Mouse (Mus musculus): Measurements from ENCODE around the gene Tmem108. TPM values are rescaled to one million over a fixed set of nuclear protein-coding genes. Genes with fewer than 3 reads are reported as not detected.
"Not testable (repeated sequence)": the region's sequence is repeated elsewhere in the genome, so short reads cannot be mapped to it uniquely, and the experiment has no call there.

Gene Tmem108
- polyA plus RNA-seq, 1 experiment from 2014 or later, result 8.3 TPM

DNA sequence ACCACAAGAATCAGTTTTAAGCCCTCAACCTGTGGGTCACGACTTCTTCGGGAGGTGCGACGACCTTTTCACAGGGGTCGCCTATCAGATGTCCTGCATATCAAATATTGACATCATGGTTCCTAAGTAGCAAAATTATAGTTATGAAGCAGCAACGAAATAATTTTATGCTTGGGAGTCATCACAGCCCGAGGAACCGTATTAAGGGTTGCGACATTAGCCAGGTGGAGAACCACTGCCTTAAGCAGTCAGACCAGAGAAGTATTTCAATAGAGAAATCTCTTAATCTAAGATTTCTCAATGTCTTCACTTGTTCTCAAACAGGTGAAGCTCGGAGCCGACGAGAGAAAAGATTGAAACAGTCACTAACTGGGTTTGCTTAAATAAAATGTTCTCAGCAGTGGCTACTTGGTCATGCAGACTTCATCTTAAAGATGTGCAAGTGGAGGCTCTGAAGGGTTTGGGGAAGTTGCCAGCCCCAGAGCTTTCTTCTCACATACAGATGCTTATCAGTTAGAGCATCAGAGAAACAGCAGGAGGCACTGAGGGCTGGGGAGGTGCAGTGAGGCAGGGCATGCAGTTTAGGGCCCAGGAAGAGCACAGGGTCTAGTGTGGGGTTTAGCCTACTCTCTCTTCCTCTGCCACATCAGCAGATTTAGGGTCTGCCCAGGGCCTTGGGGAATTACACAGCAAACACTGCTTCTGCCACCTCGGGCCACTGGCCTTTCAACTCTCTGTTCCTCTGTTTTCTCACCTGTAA lies 85.7 kb downstream of the Tmem108 start:
- Histone ChIP-seq H3K36me3 (ENCODE audit: insufficient read depth, low read length) (no peaks in the 10 kb centered on the region), H3K9ac (replicated peaks; ENCODE audit: low read length) (no peak overlapping the region), H3K27ac (ENCODE audit: low read length) (no peak overlapping the region), H3K4me2 (replicated peaks; ENCODE audit: low read depth, low read length) (no peak overlapping the region), H3K9me3 (ENCODE audit: low read length) (no peaks in the 10 kb centered on the region), H3K4me3 (ENCODE audit: low read length) (no peak overlapping the region), H3K27me3 (ENCODE audit: insufficient read depth, low read length) (no peaks in the 10 kb centered on the region), H3K4me1 (ENCODE audit: insufficient read depth, low read length) (peaks cover 11% of the 10 kb centered on the region; the same call in 1 of the 2 replicates)
- ATAC-seq (ENCODE audit: low FRiP score, low TSS enrichment), result no peak
- 75% methylated on average over 13 of the region's 13 CpGs for WGBS

DNA sequence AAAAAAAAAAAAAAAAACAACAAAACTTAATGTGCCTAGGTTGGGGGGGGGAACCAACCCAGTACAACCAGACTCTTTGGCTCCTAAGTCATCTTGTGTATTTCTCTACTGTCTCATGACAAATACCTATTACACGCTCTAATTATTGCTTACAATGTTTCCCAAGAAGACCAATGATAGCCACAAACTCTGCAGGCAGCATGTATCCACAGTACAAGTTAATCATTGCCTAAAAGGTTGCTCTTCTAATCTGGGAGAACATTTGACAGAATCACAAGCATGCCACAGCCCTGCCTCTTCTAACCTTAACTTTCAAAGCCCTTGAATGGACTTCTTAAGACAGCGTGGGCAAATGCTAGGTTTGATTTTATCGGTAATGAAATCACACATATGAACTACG lies 88.8 kb downstream of the Tmem108 start:
- peak; percentile 59; the same call in 1 of the 2 replicates for ATAC-seq (ENCODE audit: low FRiP score, low TSS enrichment)
- Histone ChIP-seq H3K4me2 (replicated peaks; ENCODE audit: low read depth, low read length) (no peak overlapping the region), H3K27ac (ENCODE audit: low read length) (no peak overlapping the region), H3K27me3 (ENCODE audit: insufficient read depth, low read length) (no peaks in the 10 kb centered on the region), H3K4me1 (ENCODE audit: insufficient read depth, low read length) (no peaks in the 10 kb centered on the region), H3K9ac (replicated peaks; ENCODE audit: low read length) (no peak overlapping the region), H3K36me3 (ENCODE audit: insufficient read depth, low read length) (no peaks in the 10 kb centered on the region), H3K4me3 (ENCODE audit: low read length) (no peak overlapping the region), H3K9me3 (ENCODE audit: low read length) (no peaks in the 10 kb centered on the region)
- WGBS, result 81% methylated on average over 4 of the region's 4 CpGs

DNA sequence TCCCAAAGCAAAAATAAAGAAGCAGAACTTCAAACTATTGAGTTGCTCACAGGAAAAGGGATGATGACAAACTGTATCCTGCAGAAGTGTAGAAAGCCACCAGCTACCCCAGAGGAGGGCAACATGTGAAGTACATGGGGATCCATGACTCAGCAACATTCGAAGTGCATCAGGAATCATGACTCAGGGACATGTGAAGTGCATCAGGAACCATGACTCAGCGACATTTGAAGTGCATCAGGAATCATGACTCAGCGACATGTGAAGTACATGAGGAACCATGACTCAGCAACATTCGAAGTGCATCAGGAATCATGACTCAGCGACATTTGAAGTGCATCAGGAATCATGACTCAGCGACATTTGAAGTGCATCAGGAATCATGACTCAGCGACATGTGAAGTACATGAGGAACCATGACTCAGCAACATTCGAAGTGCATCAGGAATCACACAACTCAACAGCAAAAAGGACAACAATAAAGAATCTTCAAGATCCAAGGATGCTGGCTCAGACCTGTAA lies 91.0 kb downstream of the Tmem108 start:
- ATAC-seq (ENCODE audit: low FRiP score, low TSS enrichment); H3K9ac ChIP-seq (replicated peaks; ENCODE audit: low read length); H3K4me1 ChIP-seq (ENCODE audit: insufficient read depth, low read length); H3K4me2 ChIP-seq (replicated peaks; ENCODE audit: low read depth, low read length); H3K27ac ChIP-seq (ENCODE audit: low read length); H3K9me3 ChIP-seq (ENCODE audit: low read length); H3K36me3 ChIP-seq (ENCODE audit: insufficient read depth, low read length); H3K27me3 ChIP-seq (ENCODE audit: insufficient read depth, low read length); H3K4me3 ChIP-seq (ENCODE audit: low read length): not testable (repeated sequence)
- WGBS, result 97% methylated on average over 8 of the region's 8 CpGs

DNA sequence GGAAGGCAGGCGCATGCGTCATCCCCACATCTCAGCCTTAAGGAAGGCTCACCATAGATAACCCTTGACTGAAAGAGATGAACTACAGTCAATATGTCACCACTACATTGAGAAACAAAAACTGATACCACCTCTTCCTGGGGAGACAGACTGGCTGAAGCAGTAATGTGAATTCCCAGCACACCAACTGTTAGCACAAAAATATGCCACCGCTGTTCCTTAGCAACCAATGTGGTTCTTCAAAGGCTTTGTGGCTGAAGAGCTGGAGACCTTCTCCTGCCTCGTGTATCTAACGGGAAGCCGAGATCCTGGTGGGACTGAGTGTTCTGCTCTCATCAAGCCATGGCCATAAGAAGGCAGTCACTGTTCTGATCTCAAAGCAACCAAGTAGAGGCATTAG lies 92.8 kb downstream of the Tmem108 start:
- Histone ChIP-seq H3K4me3 (ENCODE audit: low read length) (no peak overlapping the region), H3K27ac (ENCODE audit: low read length) (no peak overlapping the region), H3K9ac (replicated peaks; ENCODE audit: low read length) (no peak overlapping the region), H3K4me2 (replicated peaks; ENCODE audit: low read depth, low read length) (no peak overlapping the region), H3K36me3 (ENCODE audit: insufficient read depth, low read length) (no peaks in the 10 kb centered on the region), H3K9me3 (ENCODE audit: low read length) (no peaks in the 10 kb centered on the region), H3K4me1 (ENCODE audit: insufficient read depth, low read length) (no peaks in the 10 kb centered on the region), H3K27me3 (ENCODE audit: insufficient read depth, low read length) (no peaks in the 10 kb centered on the region)
- ATAC-seq (ENCODE audit: low FRiP score, low TSS enrichment), result no peak
- WGBS, result 96% methylated on average over 6 of the region's 6 CpGs

DNA sequence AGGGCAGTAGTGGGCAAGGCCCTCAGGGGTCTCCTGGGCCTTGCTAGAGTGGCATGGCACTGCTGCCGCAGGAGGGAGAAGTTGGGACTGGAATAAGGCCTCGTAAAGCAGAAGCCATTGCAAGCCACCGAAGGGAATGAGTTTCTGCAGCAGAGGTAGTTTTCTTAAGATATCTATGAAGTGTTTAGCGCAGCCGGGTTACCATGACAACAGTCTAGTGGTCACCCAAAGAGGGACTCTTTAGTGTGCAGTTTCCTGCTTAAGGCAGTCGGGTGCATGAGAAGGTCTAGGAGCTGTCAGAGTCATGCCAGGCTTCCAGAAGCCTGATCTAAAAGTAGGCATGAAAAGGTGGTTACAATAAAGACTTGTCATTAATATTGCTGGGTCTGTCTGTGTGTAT lies 95.8 kb downstream of the Tmem108 start:
- WGBS, result 83% methylated on average over 6 of the region's 6 CpGs
- no peak overlapping the region for H3K4me3 ChIP-seq (ENCODE audit: low read length)
- no peak overlapping the region for H3K9ac ChIP-seq (replicated peaks; ENCODE audit: low read length)
- no peaks in the 10 kb centered on the region for H3K9me3 ChIP-seq (ENCODE audit: low read length)
- H3K4me1 ChIP-seq (ENCODE audit: insufficient read depth, low read length), result no peaks in the 10 kb centered on the region
- no peak overlapping the region for H3K27ac ChIP-seq (ENCODE audit: low read length)
- no peak overlapping the region for H3K4me2 ChIP-seq (replicated peaks; ENCODE audit: low read depth, low read length)
- H3K27me3 ChIP-seq (ENCODE audit: insufficient read depth, low read length), result no peaks in the 10 kb centered on the region
- no peak for ATAC-seq (ENCODE audit: low FRiP score, low TSS enrichment)
- H3K36me3 ChIP-seq (ENCODE audit: insufficient read depth, low read length), result no peaks in the 10 kb centered on the region

DNA sequence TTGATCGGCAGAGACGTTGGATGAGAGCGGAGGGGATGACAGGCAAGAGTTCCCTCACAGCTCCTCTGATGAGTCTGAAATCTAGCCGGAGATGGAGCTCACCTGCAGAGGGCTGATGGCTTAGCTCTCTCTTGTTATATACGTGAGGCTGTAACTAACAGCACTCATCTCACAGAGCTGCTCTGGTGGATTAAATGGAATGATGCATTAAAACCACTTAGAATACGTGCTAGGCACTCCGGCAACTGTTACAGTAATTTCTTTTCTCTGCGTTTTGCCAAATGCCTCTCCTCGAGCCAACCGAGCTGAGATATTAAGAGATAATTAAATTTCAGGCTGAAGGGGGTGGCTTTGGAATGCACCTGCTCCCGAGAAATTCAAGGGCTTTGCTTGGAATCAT lies 97.5 kb downstream of the Tmem108 start:
- 78% methylated on average over 11 of the region's 11 CpGs for WGBS
- no peak overlapping the region for H3K9ac ChIP-seq (replicated peaks; ENCODE audit: low read length)
- no peak overlapping the region for H3K4me2 ChIP-seq (replicated peaks; ENCODE audit: low read depth, low read length)
- no peak for ATAC-seq (ENCODE audit: low FRiP score, low TSS enrichment)
- no peaks in the 10 kb centered on the region for H3K4me1 ChIP-seq (ENCODE audit: insufficient read depth, low read length)
- no peaks in the 10 kb centered on the region for H3K27me3 ChIP-seq (ENCODE audit: insufficient read depth, low read length)
- no peak overlapping the region for H3K4me3 ChIP-seq (ENCODE audit: low read length)
- H3K9me3 ChIP-seq (ENCODE audit: low read length), result no peaks in the 10 kb centered on the region
- H3K27ac ChIP-seq (ENCODE audit: low read length), result no peak overlapping the region
- H3K36me3 ChIP-seq (ENCODE audit: insufficient read depth, low read length), result no peaks in the 10 kb centered on the region

DNA sequence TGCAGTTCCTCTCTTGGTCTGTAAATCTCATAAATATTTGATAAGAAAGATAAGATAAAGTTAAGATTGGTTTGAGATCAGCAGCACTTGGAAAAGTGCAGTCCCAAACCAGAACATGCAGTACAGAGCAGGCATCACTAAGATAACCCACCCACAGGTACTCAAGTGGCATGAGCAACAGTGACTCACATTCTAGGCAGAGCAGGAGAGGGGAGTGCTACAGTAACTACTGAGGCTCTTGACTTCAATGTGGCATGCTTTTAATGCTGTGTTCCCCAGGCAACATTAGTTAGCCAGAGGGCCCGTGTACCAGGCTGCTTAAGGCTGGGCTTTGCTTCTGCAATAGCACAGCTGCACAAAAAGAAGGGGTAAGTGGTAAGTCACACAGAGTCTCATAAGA lies 99.8 kb downstream of the Tmem108 start:
- no peak overlapping the region for H3K4me2 ChIP-seq (replicated peaks; ENCODE audit: low read depth, low read length)
- no peak overlapping the region for H3K9ac ChIP-seq (replicated peaks; ENCODE audit: low read length)

DNA sequence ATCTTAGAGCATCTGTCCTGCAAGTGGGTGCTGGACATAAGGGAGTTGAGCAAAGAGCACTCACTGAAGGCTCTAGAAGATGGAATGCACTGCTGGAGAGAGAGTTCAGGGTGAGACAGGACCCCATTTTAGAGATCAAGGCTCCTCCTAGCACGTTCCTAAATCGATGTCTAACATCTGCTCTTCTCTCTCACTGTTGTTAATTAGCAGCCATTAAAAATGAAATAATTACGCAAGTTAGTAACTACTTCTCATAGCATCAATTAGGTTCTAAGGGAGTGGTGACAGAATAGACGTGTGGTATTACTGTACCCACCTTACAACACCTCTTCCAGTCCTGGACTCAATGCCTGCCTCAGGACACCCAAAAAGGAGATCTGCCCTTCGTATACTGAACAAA lies 103.7 kb downstream of the Tmem108 start:
- Histone ChIP-seq H3K27ac (ENCODE audit: low read length) (no peak overlapping the region), H3K4me2 (replicated peaks; ENCODE audit: low read depth, low read length) (no peak overlapping the region), H3K9me3 (ENCODE audit: low read length) (no peaks in the 10 kb centered on the region)

More for the DNA sequence above, 99.8 kb downstream of the Tmem108 start:
- no peaks in the 10 kb centered on the region for H3K9me3 ChIP-seq (ENCODE audit: low read length)
- no peaks in the 10 kb centered on the region for H3K36me3 ChIP-seq (ENCODE audit: insufficient read depth, low read length)
- no peaks in the 10 kb centered on the region for H3K27me3 ChIP-seq (ENCODE audit: insufficient read depth, low read length)
- no peak overlapping the region for H3K27ac ChIP-seq (ENCODE audit: low read length)
- WGBS, result 79% methylated on average over 1 of the region's 1 CpGs
- H3K4me3 ChIP-seq (ENCODE audit: low read length), result no peak overlapping the region
- no peak for ATAC-seq (ENCODE audit: low FRiP score, low TSS enrichment)
- peaks cover 9% of the 10 kb centered on the region for H3K4me1 ChIP-seq (ENCODE audit: insufficient read depth, low read length)

DNA sequence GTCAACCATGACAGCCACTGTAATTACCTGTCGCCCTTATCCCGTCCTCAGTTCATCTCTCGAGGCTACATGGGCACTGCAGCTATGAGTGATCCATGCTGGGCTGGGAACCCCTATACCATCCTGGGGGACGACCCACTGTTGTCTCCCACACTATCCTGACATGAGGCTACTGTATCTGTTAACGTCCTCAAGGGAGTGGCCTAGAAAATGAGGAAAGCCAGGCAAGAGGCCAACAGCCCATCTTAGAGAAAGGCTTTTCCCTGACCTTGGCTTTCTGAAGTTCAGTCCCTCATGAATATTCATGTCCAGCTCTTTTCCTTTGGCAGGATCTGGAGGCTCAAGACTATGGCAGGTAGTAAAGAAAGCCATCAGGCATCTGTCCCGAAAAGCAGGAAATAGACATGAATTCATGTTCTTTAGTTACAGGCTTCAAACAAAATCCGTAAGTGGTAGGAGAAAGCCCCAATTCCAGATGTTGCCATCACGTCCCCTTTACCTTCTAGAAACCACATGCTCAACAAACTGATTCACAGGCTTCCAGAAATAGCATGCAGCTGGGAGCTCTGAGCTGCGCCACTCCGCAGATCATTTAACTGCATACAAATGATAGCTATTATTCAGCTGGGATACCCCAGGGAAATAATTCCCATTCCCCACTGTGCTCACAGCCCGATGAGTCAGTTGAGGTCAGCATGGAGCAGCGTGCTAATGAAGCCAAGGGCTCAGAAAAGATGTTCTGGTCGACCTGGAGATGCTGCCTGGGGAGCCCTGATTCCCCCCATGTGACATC lies 104.3 kb downstream of the Tmem108 start:
- ATAC-seq (ENCODE audit: low FRiP score, low TSS enrichment), result peak; percentile 49

More for the DNA sequence above, 103.7 kb downstream of the Tmem108 start:
- Histone ChIP-seq H3K4me3 (ENCODE audit: low read length) (no peak overlapping the region), H3K9ac (replicated peaks; ENCODE audit: low read length) (no peak overlapping the region), H3K27me3 (ENCODE audit: insufficient read depth, low read length) (no peaks in the 10 kb centered on the region), H3K4me1 (ENCODE audit: insufficient read depth, low read length) (peaks cover 20% of the 10 kb centered on the region), H3K36me3 (ENCODE audit: insufficient read depth, low read length) (no peaks in the 10 kb centered on the region)
- WGBS, result 78% methylated on average over 5 of the region's 5 CpGs
- no peak for ATAC-seq (ENCODE audit: low FRiP score, low TSS enrichment)

More for the DNA sequence above, 104.3 kb downstream of the Tmem108 start:
- Histone ChIP-seq H3K9me3 (ENCODE audit: low read length) (no peaks in the 10 kb centered on the region), H3K4me2 (replicated peaks; ENCODE audit: low read depth, low read length) (no peak overlapping the region), H3K27me3 (ENCODE audit: insufficient read depth, low read length) (no peaks in the 10 kb centered on the region), H3K9ac (replicated peaks; ENCODE audit: low read length) (no peak overlapping the region), H3K4me1 (ENCODE audit: insufficient read depth, low read length) (peaks cover 20% of the 10 kb centered on the region), H3K27ac (ENCODE audit: low read length) (no peak overlapping the region), H3K36me3 (ENCODE audit: insufficient read depth, low read length) (no peaks in the 10 kb centered on the region), H3K4me3 (ENCODE audit: low read length) (no peak overlapping the region)
- WGBS, result 26% methylated on average over 13 of the region's 13 CpGs
